Mouse (Mus musculus): ENCODE data around the gene Hoxd4. TPM values are rescaled to one million over a fixed set of nuclear protein-coding genes. Genes with fewer than 3 reads are reported as not detected.

The Hoxd4 gene
- total RNA-seq, 4 experiments from 2014 or later = 1.1 to 1.9 (median 1.5) TPM

- no peak for DNase-seq (ENCODE audit: low spot score in 2 of 2)
These were observed 32.7 kb upstream of the Hoxd4 start, which contains the start of gene Hoxd11 for GRCm38 (mm10) chr2:74678891-74679595. Hoxd11 (plus strand) TSS chr2:74679557.

- no peak for DNase-seq (ENCODE audit: low spot score in 2 of 2)
These were observed 32.1 kb upstream of the Hoxd4 start for GRCm38 (mm10) chr2:74679596-74679971.

GRCm38 (mm10) chr2:74679980-74680379 is 31.7 kb upstream of the Hoxd4 start:
- DNase-seq (ENCODE audit: low spot score in 2 of 2) = no peak

GRCm38 (mm10) chr2:74680561-74681398 is 30.9 kb upstream of the Hoxd4 start:
- DNase-seq (ENCODE audit: low spot score in 2 of 2) = no peak

- DNase-seq (ENCODE audit: low spot score in 2 of 2) = no peak
These were observed 29.9 kb upstream of the Hoxd4 start for GRCm38 (mm10) chr2:74681594-74682531.

GRCm38 (mm10) chr2:74682796-74683195 is 28.9 kb upstream of the Hoxd4 start:
- no peak for DNase-seq (ENCODE audit: low spot score in 2 of 2)

- no peak for DNase-seq (ENCODE audit: low spot score in 2 of 2)
These were observed 28.2 kb upstream of the Hoxd4 start for GRCm38 (mm10) chr2:74683471-74683951.

- no peak for DNase-seq (ENCODE audit: low spot score in 2 of 2)
These were observed 27.6 kb upstream of the Hoxd4 start for GRCm38 (mm10) chr2:74684106-74684505.

- DNase-seq (ENCODE audit: low spot score in 2 of 2) = no peak
These were observed 26.6 kb upstream of the Hoxd4 start for GRCm38 (mm10) chr2:74685059-74685603.

- DNase-seq (ENCODE audit: low spot score in 2 of 2) = peak in 1 of 2 experiments; percentile 55
These were observed 25.3 kb upstream of the Hoxd4 start for GRCm38 (mm10) chr2:74686301-74686987.

- DNase-seq (ENCODE audit: low spot score in 2 of 2) = no peak
These were observed 24.6 kb upstream of the Hoxd4 start for GRCm38 (mm10) chr2:74686988-74687697.

GRCm38 (mm10) chr2:74687698-74688555 is 23.8 kb upstream of the Hoxd4 start:
- no peak for DNase-seq (ENCODE audit: low spot score in 2 of 2)

- DNase-seq (ENCODE audit: low spot score in 2 of 2) = no peak
These were observed 22.7 kb upstream of the Hoxd4 start for GRCm38 (mm10) chr2:74688795-74689573.

- no peak for DNase-seq (ENCODE audit: low spot score in 2 of 2)
These were observed 22.0 kb upstream of the Hoxd4 start for GRCm38 (mm10) chr2:74689574-74690337.

- DNase-seq (ENCODE audit: low spot score in 2 of 2) = no peak
These were observed 21.4 kb upstream of the Hoxd4 start for GRCm38 (mm10) chr2:74690338-74690716.

GRCm38 (mm10) chr2:74691022-74691951 is 20.4 kb upstream of the Hoxd4 start, which contains the start of gene Hoxd10:
Hoxd10 (plus strand) TSS chr2:74691924.
- DNase-seq (ENCODE audit: low spot score in 2 of 2) = peak; percentile 62 to 77

Measured in gastrocnemius, adult 8-10 months (tissue).